Mouse (Mus musculus) forebrain, embryonic 14.5 days (tissue): ENCODE measurements around the gene Fgf9. TPM values are rescaled to one million over a fixed set of nuclear protein-coding genes. Genes with fewer than 3 reads are reported as not detected.
A peak's percentile ranks its signal among the peaks of the same experiment; 100 is the strongest.

Experiments
- ATAC-seq: fragments of 200-750 bp; cut with Nextera tagmentation; 2 replicates; pipeline ENCODE4 v1.8.0; 2017; ENCODE audit warnings: mild to moderate bottlenecking, moderate library complexity
- DNase-seq: peaks from one replicate; pipeline ENCODE4 v3.0.0-alpha.2; 2015; ENCODE audit warnings: low spot score
- H3K27ac ChIP-seq: fragments of 300-500 bp; sonication (generic); 2 replicates; pipeline ENCODE4 v1.5.1; 2014; ENCODE audit warnings: low read depth, mild to moderate bottlenecking, control low read depth, low read length, moderate library complexity
- H3K27me3 ChIP-seq: fragments of 300-500 bp; sonication (generic); replicated peaks from 2 replicates; pipeline ENCODE4 v1.6.1; 2014; ENCODE audit warnings: low read length, control low read depth, mixed read lengths; ENCODE audit not compliant: control insufficient read depth, insufficient read depth
- H3K36me3 ChIP-seq: fragments of 300-500 bp; sonication (generic); 2 replicates; pipeline ENCODE4 v1.6.1; 2014; ENCODE audit warnings: low read length, control low read depth; ENCODE audit not compliant: control insufficient read depth, insufficient read depth
- H3K4me1 ChIP-seq: fragments of 300-500 bp; sonication (generic); 2 replicates; pipeline ENCODE4 v1.6.1; 2014; ENCODE audit warnings: antibody characterized with exemption, low read length, control low read depth; ENCODE audit not compliant: control insufficient read depth, insufficient read depth
- H3K4me2 ChIP-seq: fragments of 300-500 bp; sonication (generic); 2 replicates; pipeline ENCODE4 v1.6.1; 2014; ENCODE audit warnings: mild to moderate bottlenecking, control low read depth, low read length
- H3K4me3 ChIP-seq: fragments of 300-500 bp; sonication (generic); 2 replicates; pipeline ENCODE4 v1.5.1; 2014; ENCODE audit warnings: low read depth, low read length, control low read depth
- H3K9ac ChIP-seq: fragments of 300-500 bp; sonication (generic); 2 replicates; pipeline ENCODE4 v1.6.1; 2014; ENCODE audit warnings: mild to moderate bottlenecking, low read length, control low read depth, moderate library complexity
- H3K9me3 ChIP-seq: fragments of 300-500 bp; sonication (generic); replicated peaks from 2 replicates; pipeline ENCODE4 v1.6.1; 2016; ENCODE audit warnings: low read length, control low read depth, mixed read lengths; ENCODE audit not compliant: control insufficient read depth
- WGBS: fragments of 180-500 bp; shearing (Covaris S2); extraction: QIAGEN DNeasy Blood & Tissue Kit; methylation state at CpG from one replicate; pipeline ENCODE4 v1.1.7; 2014; 5-methylcytosine and 5-hydroxymethylcytosine counted together
- polyA plus RNA-seq: library from polyadenylated mRNA; unstranded; fragments of >200 nt; fragmentation: Nextera tagmentation; extraction: Ambion mirVana; gene quantifications from 2 replicates; pipeline ENCODE4 v1.2.1, GENCODE M21; 2014

The Fgf9 gene
- 6.5 and 9.8 TPM in 2 replicates for polyA plus RNA-seq

DNA sequence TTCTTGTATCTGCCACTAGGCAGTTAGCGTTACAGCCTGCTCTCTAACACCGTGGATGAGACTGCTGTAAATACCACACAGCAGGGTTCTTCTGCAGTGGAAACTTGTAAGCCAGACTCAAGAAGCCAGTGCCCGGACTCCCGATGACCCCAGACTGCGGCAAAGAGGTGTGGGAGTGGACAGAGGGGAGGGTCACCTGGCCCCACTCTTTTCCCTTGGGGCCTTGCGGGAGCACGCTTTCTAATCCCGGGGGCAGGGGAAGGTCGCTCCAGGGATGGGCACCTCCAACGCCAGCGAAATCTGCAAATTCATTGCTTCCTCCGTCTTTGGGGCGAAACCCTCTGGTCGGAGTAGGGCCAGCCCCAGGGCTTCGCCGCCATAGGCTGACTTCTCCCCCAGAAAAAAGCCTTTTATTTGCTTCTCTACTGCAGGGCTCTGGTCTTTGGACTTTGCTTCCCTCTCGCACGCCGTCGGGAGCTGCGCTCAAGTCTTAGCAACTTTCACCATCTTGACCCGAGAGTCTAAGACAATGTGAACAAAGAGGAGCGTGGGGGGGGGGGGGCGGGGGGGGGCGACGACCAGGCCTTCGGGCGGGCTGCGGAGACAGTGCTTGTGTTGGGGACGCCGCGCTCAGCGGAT, at the start of gene Fgf9:
TSS of gene Fgf9 (plus strand) at position 67 of the 639 bp plus-strand sequence.
- H3K27me3 ChIP-seq: peaks cover 53% of the 10 kb centered on the region
- peaks cover 6% of the 10 kb centered on the region; the same call in 1 of the 2 replicates for H3K4me1 ChIP-seq
- DNase-seq (peak; percentile 53), ATAC-seq (no peak)
- WGBS: under 1% methylated on average over 32 of the region's 33 CpGs
- no peaks in the 10 kb centered on the region for H3K36me3 ChIP-seq
- peak within 1 kb of the TSS; percentile 56 for H3K4me3 ChIP-seq
- H3K9me3 ChIP-seq: no peaks in the 10 kb centered on the region
- H3K27ac ChIP-seq: no peak within 1 kb of the TSS
- peak within 1 kb of the TSS; percentile 95 for H3K4me2 ChIP-seq
- H3K9ac ChIP-seq: peak within 1 kb of the TSS; percentile 64

DNA sequence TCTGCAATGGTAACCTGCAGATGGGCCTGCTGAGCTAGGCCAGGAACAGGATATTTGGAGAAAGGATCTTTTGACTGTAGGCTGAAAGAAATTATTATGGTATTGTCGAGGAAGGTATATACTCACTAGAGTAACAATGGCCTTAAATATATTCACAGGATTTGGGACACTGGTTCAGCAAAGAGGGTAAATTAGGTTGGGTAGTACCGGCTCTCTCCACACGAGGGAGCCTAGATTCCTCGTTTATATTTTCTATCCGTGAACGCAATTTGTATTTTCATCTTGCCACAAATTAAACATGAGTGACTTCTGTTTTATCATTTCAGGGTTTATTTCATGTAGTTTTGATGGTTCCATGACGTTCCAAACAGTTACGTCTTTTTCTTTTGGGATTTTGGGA, 35.8 kb upstream of the Fgf9 start:
- 11% methylated on average over 8 of the region's 8 CpGs for WGBS
- 0 out of 2 replicates have a peak overlapping the region, but pooled peaks have one; percentile 10 for H3K4me2 ChIP-seq
- no peak for ATAC-seq

DNA sequence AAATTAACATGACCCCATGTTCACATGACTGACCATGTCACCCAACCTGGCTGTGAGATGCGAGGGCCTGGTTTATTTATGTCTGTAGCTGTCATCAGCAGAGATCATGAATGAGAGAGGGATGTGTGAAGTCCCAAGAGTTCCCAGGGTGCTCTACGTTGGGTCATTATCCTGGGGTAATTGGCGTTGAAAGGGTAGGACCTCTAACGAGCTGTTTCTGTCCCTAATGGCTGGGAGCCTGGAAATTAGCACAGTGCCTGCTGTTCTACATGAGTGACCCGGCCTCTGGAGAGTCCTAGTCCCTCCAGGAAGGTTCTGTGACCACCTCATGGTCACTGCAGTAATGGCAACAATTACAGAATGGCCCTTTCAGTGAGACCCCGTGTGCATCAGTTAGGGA, 34.2 kb upstream of the Fgf9 start:
- DNase-seq (peak; percentile 37), ATAC-seq (0 out of 2 replicates have a peak, but pooled peaks have one; percentile 32)
- H3K27ac ChIP-seq: no peak overlapping the region
- no peak overlapping the region for H3K4me3 ChIP-seq
- H3K4me1 ChIP-seq: no peaks in the 10 kb centered on the region
- H3K27me3 ChIP-seq: no peaks in the 10 kb centered on the region
- H3K36me3 ChIP-seq: no peaks in the 10 kb centered on the region
- 3% methylated on average over 6 of the region's 6 CpGs for WGBS
- no peak overlapping the region for H3K4me2 ChIP-seq
- no peak overlapping the region for H3K9ac ChIP-seq
- no peaks in the 10 kb centered on the region for H3K9me3 ChIP-seq

More for the DNA sequence above, 35.8 kb upstream of the Fgf9 start:
- DNase-seq: peak; percentile 71
- Histone ChIP-seq H3K9ac (no peak overlapping the region), H3K27me3 (no peaks in the 10 kb centered on the region), H3K36me3 (no peaks in the 10 kb centered on the region), H3K4me3 (no peak overlapping the region), H3K9me3 (no peaks in the 10 kb centered on the region), H3K27ac (no peak overlapping the region), H3K4me1 (no peaks in the 10 kb centered on the region)

DNA sequence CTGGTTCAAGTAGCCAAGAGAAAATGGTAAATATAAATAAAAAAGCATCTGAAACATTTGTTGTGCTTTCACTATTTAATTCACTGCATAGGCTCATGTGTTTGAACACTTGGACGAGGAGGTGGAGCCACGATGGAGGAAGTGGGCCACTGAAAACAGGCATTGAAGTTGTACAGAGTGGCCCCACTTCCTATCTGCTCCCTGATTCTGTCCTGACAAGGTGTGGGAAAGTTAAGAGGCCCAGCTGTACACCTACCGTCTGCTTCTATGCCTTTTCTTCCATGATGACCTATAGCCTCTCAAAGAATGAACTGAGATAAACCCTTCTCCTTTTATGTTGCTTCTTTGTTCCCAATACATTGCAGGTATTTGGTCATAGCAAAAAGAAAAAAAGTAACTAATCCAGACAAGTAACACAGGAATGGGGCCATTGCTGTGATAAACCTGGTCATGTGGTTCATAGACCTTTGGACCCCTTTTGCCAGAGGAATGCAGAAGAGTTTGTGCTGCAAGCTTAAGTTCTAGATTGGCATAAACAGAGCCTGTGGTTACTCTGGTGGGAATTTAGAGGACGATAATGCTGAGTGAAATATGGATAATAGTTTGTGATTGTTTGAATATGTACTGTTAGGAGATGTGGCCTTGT, 23.6 kb upstream of the Fgf9 start:
- Histone ChIP-seq H3K4me3 (no peak overlapping the region), H3K9me3 (no peaks in the 10 kb centered on the region), H3K36me3 (no peaks in the 10 kb centered on the region), H3K9ac (no peak overlapping the region), H3K27ac (no peak overlapping the region), H3K27me3 (no peaks in the 10 kb centered on the region), H3K4me1 (no peaks in the 10 kb centered on the region), H3K4me2 (no peak overlapping the region)
- DNase-seq (no peak), ATAC-seq (no peak)
- 86% methylated on average over 4 of the region's 4 CpGs for WGBS

DNA sequence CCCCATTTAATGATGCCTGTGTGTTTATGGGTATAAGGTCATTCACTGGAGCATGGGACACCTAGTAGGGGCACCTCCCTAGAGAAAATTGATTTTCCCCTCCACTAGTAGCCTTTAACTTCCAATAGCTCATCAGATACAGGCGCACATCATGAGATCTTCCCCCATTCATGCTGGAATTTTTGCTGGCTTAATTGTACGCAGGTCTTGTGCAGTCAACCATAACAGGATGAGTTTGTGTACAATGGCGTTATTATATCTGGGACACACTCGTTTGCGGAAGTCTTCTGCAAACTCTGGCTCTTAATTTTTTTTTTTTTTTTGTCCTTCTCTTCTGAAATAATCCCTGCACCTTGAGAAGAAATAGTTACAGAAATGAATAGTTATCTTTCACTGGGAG, 19.7 kb upstream of the Fgf9 start:
- Histone ChIP-seq H3K27me3 (no peaks in the 10 kb centered on the region), H3K9me3 (no peaks in the 10 kb centered on the region), H3K36me3 (no peaks in the 10 kb centered on the region), H3K4me1 (no peaks in the 10 kb centered on the region), H3K4me2 (no peak overlapping the region), H3K27ac (no peak overlapping the region), H3K9ac (no peak overlapping the region), H3K4me3 (no peak overlapping the region)
- DNase-seq (no peak), ATAC-seq (no peak)
- WGBS: 61% methylated on average over 5 of the region's 5 CpGs

DNA sequence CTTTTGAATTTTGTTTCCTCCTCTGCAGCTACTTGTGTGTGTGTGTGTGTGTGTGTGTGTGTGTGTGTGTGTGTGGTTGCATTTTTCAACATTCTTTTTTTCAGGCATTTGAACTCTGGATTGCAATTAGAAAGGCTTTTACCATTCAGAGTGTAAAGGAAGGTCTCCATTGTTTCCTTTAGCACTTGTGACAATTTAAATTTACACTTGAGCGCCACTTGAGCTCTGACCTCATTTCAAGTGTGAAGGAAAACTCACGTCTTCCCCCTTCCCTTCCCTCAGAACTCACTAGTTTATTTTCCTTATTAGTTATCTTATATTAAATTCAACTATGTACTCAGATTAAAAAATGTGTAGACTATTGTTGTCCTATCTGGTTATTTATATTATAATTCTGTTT, 2.8 kb upstream of the Fgf9 start:
- 11% methylated on average over 2 of the region's 2 CpGs for WGBS
- Histone ChIP-seq H3K4me3 (no peak overlapping the region), H3K27ac (no peak overlapping the region), H3K27me3 (peaks cover 25% of the 10 kb centered on the region), H3K9ac (no peak overlapping the region), H3K36me3 (no peaks in the 10 kb centered on the region), H3K9me3 (no peaks in the 10 kb centered on the region), H3K4me1 (peaks cover 2% of the 10 kb centered on the region; the same call in 1 of the 2 replicates), H3K4me2 (no peak overlapping the region)
- ATAC-seq (no peak), DNase-seq (no peak)

DNA sequence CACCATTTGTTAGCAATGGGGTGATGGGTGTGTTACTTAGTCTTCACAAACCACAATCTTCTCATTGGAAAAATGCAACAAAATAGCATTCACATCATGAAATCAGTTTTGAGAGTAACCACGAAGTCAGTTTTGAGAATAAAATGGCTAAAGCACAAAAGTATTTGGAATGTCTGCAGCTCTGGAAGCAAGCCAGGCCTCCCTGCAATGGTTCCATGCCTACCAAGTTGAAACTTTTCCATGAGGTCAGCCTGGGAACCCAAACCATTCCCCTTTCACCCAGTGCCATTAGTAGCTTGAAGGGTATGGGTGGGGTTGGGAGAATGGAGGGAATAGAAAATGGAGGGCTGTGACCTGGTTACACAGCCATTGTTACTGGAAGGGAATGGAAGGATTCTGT, 1.7 kb upstream of the Fgf9 start:
- Histone ChIP-seq H3K36me3 (no peaks in the 10 kb centered on the region), H3K9ac (no peak overlapping the region), H3K27ac (no peak overlapping the region), H3K4me1 (peaks cover 6% of the 10 kb centered on the region; the same call in 1 of the 2 replicates), H3K27me3 (peaks cover 33% of the 10 kb centered on the region), H3K4me3 (no peak overlapping the region), H3K9me3 (no peaks in the 10 kb centered on the region), H3K4me2 (no peak overlapping the region)
- WGBS: 86% methylated on average over 1 of the region's 1 CpGs
- DNase-seq (no peak), ATAC-seq (no peak)

DNA sequence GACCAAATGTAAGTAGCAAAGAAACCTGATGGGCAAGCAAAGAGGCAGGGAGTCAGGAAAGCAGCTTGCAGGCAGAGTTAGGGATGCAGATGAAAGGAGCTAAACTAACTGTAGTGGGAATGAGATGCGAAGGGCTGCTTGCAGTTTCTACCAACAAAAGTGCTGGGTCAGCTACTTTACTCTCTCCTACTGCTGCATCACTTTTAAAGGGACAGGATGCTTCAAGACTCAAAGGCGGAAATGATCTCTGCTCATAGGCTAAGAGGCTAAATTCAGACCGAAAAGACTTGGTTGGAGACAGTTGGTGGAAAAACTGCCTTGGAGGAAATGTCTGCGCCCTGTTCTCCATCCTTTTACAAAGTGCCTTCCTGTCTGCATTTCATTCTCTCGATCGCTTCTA, 420 bp upstream of the Fgf9 start:
- peak overlapping the region; percentile 95 for H3K4me2 ChIP-seq
- ATAC-seq (no peak), DNase-seq (peak; percentile 44)
- 7% methylated on average over 6 of the region's 6 CpGs for WGBS
- H3K9ac ChIP-seq: no peak overlapping the region
- H3K9me3 ChIP-seq: no peaks in the 10 kb centered on the region
- peaks cover 46% of the 10 kb centered on the region for H3K27me3 ChIP-seq
- H3K36me3 ChIP-seq: no peaks in the 10 kb centered on the region
- H3K4me1 ChIP-seq: peaks cover 6% of the 10 kb centered on the region; the same call in 1 of the 2 replicates
- no peak overlapping the region for H3K27ac ChIP-seq
- peak overlapping the region; percentile 56 for H3K4me3 ChIP-seq

DNA sequence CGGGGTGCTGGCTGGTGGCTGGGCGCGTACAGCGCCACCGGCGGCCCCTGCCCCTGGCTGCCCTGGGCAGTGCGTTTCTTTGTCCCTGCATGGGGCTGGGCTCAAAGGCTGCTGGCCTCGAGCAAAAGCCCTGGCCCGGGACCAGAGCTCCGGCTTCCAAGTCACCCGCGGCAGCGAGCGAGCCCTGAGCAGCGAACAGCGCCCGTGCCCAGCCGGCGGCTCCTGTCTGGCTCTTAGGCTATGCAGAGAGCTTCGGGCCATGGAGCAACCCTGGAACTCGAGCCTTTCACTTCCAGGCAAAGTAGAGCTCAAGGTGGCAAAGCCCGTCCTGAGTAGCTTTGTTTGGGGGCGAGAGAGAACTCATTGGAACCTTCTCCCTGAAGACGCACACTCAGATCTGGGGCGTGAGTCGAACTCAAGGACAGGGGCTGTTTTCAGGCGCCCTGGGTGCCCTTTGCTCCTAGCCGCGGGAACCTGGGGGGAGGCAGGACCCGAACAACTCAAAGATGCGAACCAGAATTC, 834 bp downstream of the Fgf9 start:
- peaks cover 6% of the 10 kb centered on the region; the same call in 1 of the 2 replicates for H3K4me1 ChIP-seq
- H3K4me3 ChIP-seq: peak overlapping the region; percentile 56
- peaks cover 57% of the 10 kb centered on the region for H3K27me3 ChIP-seq
- ATAC-seq: no peak
- no peaks in the 10 kb centered on the region for H3K36me3 ChIP-seq
- H3K4me2 ChIP-seq: peak overlapping the region; percentile 95
- DNase-seq: peak; percentile 51
- H3K9me3 ChIP-seq: no peaks in the 10 kb centered on the region
- peak overlapping the region; percentile 64 for H3K9ac ChIP-seq
- under 1% methylated on average over 31 of the region's 31 CpGs for WGBS
- no peak overlapping the region for H3K27ac ChIP-seq
